Mouse (Mus musculus) right cerebral cortex, postnatal 25 days (tissue): ENCODE data around the gene Nkd1.

Experiments used
- DNase-seq: peaks from one replicate; pipeline ENCODE4 v3.0.0; 2022

Nkd1 gene

GRCm38 (mm10) chr8:88623351-88623750 lies 102.2 kb downstream of the Nkd1 start:
- no peak for DNase-seq

- DNase-seq: no peak
Observed at GRCm38 (mm10) chr8:88624276-88624675, 103.1 kb downstream of the Nkd1 start.

- DNase-seq: no peak
Observed at GRCm38 (mm10) chr8:88626433-88626832, 105.3 kb downstream of the Nkd1 start.

DNA sequence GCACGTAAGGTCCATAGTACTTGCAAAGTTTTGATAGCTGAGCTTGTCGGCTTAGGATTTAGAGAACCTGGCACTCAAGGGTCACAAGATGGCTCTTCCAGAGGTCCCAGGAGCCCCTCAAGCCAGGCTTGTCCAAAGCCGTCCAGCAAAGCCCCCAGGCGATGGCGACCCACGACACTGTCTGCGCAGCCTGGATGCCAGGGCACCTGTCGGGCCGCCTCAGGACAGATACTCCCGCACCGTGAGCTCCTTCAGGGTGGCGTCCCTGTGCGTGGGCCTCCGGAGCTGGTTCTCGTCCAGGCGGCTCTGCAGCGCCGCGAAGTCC lies 105.7 kb downstream of the Nkd1 start:
- DNase-seq: no peak

DNA sequence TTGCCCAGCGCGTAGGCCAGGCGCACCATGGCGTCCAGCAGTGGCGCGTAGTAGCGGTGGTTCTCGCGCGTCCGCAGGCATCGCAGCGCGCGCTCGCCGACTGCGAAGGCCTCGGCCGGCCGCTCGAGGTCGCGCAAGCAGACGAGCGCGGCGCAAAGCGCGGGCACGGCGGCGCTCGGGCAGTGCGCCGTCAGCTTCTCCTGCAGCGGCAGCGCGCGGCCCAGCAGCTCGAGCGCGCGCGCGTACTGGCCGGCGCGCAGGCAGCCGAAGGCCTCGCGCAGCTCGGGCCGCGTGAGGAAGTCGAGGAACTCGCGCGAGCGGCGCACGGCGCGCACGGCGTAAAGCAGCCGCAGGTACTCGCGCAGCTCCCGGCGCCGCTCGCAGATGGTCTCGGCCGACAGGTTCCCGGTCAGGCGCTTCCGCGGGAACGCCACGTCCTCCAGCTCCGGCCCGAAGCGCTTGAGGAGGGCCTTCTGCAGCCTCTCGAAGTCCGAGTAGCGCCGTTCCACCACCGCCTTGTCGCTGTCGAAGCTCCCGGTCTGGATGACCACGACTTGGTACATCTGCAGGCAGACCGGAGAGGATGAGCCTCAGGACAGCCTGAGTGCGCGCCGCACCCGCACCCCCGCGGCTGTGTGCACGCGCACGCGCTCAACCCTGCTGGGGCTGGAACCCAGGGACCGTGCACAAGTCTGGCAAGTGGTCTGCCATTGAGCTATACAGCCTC lies 106.3 kb downstream of the Nkd1 start:
- peak; percentile 87 for DNase-seq

GRCm38 (mm10) chr8:88628001-88628774 lies 107.0 kb downstream of the Nkd1 start:
- peak; percentile 67 for DNase-seq

DNA sequence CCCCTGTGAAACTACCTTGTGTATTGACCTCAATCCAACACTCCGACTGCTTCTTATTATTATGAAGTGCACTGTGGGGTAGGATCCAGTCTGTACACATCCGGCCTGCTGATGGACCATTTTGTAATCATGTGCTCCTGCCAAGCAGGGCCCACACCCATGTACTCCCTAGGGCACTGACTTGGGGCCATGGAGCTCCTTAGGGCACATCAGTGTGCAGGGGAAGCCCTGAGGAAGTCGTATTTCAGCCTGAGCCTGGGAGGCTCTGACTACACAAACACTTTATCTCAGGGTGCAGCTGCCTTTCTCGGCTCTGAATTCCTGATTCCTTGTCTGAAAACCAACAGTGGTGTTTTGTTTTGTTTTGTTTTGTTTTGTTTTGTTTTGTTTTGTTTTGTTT lies 109.1 kb downstream of the Nkd1 start:
- no peak for DNase-seq

- peak; percentile 16 for DNase-seq
Observed at GRCm38 (mm10) chr8:88631081-88631480, 109.9 kb downstream of the Nkd1 start.

- DNase-seq: no peak
Observed at GRCm38 (mm10) chr8:88633343-88633765, 112.2 kb downstream of the Nkd1 start.

GRCm38 (mm10) chr8:88635474-88636397 lies 114.6 kb downstream of the Nkd1 start, which contains the start of gene Snx20:
Snx20 (minus strand) TSS chr8:88636128.
- DNase-seq: no peak

DNA sequence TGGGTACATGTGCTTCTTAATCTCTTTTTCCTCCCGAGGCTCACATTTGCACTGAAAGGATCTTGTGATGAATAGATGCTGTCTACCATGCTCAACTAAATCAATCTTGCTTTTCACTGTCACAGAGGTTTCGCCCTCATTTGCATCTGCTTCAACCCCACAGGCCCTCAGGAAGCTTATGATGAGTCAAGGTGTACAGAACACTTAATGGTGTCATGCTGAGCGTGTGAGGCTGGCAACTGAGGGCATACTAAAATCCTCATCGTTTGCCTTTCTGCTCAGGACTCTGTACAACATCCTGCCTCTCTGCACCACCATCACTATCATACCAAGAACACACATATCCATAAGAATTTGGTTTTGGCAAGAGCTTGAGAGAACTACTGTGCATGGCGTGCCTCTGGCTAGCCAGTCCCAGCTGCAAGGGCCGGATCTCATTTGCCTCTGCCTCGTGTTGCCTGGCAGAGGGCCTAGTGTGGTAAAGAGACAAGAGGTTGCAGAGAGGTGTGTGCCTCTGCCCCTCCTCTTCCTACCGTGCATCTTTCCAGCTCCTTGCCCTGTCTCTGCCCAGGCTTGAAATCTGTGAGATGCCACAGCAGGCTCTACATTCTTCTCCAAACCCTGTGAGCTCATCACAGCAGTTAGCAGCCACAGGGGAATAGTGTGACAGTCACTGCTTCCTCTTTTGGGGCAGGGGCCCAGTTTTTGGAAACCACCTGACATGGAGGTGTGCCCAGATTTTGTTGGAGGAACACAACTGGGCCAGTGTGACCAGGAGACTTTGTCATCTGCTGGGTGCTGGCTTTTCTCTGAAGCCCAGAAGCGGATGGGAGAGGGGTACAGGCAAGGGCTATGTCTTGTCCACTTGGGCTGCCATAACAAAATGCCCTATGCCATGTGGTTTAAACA lies 116.2 kb downstream of the Nkd1 start:
- DNase-seq: no peak

DNA sequence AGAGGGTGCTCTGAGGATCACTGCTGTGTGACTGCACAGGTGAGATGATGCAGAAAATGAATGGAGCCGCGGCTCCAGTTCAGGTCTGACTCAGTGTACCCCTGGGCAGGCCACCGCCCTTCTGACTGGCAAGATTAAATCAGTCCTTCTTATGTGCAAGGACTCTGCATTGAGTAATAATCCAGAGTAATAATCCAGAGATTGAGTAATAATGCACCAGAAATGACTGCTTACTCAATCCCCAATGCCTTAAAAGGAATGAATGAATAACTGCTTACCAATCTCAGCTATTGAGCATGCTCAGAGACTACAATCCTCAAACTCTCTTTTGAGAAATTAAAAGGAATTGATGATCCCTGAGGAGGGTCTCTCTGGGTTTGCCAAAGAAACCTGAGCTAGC lies 117.8 kb downstream of the Nkd1 start:
- DNase-seq: no peak

GRCm38 (mm10) chr8:88642734-88643564 lies 121.8 kb downstream of the Nkd1 start:
- DNase-seq: no peak
